Mouse (Mus musculus) heart, adult 2 months (tissue): ENCODE data around the gene Luc7l3.

Experiments
- CTCF ChIP-seq: fragments of 200-600 bp; IDR thresholded peaks from 2 replicates; pipeline ENCODE4 v1.8.1; 2022; ENCODE audit warnings: antibody characterized with exemption, mild to moderate bottlenecking, moderate library complexity
- EP300 ChIP-seq: fragments of 200-500 bp; IDR thresholded peaks from 2 replicates; pipeline ENCODE4 v1.6.1; 2011; ENCODE audit warnings: low read depth, low read length, control low read depth; ENCODE audit not compliant: insufficient read depth
- POLR2A ChIP-seq: fragments of 200-500 bp; IDR thresholded peaks from 2 replicates; pipeline ENCODE4 v1.6.1; 2011; ENCODE audit warnings: mild to moderate bottlenecking, low read depth, low read length, control low read depth; ENCODE audit not compliant: insufficient read depth

DNA sequence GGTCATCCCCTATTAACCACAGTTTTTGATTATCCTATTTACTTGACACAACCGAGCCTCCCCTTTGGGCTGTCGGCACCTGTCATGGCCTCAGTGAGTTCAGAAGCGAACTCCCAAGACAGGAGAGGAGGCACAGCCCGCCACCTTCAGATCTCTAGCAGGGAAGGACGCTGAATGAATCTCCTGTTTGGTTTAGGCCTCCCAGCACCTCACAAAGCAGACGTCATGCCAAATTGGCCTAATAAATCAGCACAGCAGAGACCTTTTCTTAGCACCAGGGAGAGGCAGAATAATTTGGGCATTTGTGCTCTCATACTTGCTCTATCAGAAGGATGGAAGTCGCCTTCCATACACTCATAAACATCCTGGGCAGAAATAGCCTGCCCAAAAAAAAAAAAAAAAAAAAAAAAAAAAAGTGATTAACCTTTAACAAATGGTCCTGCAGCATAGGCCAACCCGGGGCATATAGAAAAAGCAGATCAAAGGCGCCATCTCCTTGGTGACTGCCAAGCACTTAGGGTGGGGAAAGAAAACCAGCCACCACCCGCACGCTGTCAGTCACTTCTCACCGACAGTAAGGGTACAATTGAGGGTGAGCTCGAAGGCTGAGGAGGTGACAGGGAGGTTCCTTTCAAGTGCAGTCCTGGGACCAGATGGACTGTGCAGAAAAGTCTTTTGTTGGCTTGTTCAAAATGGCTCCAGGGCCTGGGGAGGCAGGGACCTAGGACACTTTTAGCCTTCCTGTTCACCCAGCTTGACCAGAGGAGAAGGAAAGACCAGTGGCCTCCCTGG lies 20.5 kb upstream of the Luc7l3 start:
- TF ChIP-seq CTCF (no peak), EP300 (no peak), POLR2A (no peak)
